Mouse (Mus musculus): ENCODE measurements around the gene Chac1. TPM values are rescaled to one million over a fixed set of nuclear protein-coding genes. Genes with fewer than 3 reads are reported as not detected.
A peak's percentile ranks its signal among the peaks of the same experiment; 100 is the strongest.

The Chac1 gene
- polyA plus RNA-seq, 1 experiment from 2014 or later: 9.5 TPM

DNA sequence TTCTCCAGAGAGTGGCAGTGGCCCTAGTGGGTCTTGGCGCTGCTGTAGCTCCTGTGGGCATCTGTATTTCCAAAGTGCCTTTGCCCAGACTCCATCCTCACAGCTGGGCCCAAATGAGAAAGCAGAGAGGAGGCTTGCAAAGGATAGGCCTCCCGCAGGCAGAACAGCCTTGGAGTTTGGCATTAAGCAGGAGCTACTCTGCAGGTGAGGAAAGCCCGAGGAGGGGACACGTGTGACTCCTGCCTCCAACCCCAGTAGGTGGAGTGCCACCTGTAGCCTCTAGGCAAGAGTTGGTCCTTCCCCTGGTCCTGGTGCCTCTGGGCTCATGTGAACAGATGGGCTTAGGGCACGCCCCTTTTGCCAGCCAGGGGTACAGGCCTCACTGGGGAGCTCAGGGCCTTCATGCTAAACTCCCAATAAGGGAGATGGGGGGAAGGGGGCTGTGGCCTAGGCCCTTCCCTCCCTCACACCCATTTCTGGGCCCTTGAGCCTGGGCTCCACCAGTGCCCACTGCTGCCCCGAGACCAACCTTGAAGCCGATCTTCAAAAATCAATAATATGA lies 16.0 kb upstream of the Chac1 start:
- WGBS: 67% methylated on average over 7 of the region's 7 CpGs
- Histone ChIP-seq H3K27ac (ENCODE audit: low read length) (no peak overlapping the region), H3K36me3 (ENCODE audit: control insufficient read depth, insufficient read depth, low read length) (no peaks in the 10 kb centered on the region), H3K4me1 (ENCODE audit: control insufficient read depth, insufficient read depth, low read length) (peaks cover under 1% of the 10 kb centered on the region), H3K27me3 (ENCODE audit: control insufficient read depth, insufficient read depth, low read depth, low read length) (peaks cover 16% of the 10 kb centered on the region), H3K4me3 (ENCODE audit: low read depth, low read length) (no peak overlapping the region), H3K9ac (ENCODE audit: low read depth, low read length) (no peak overlapping the region), H3K4me2 (ENCODE audit: low read length) (no peak overlapping the region), H3K9me3 (replicated peaks; ENCODE audit: control insufficient read depth, low read length, poor library complexity, severe bottlenecking) (no peaks in the 10 kb centered on the region)
- no peak for ATAC-seq

DNA sequence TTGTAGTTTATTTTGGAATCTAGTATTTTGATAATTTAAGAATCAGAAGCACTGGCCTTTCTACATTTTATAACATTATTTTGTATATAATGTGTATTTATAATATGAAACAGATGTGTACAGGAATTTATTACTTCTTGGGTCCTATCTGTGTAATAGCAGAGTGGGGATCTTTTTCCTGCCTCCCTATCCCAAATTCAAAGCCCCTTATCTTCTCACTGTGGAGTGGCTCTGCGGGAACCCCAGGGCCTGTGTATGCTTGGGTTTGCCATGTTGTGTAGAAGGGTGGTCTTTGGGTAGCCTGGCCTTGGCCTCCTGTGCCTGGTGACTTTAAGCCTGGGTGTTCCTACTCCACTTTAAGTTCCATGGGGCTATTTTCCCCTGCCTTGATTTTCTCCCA lies 15.5 kb upstream of the Chac1 start:
- ATAC-seq: no peak
- H3K27ac ChIP-seq (ENCODE audit: low read length): no peak overlapping the region
- no peaks in the 10 kb centered on the region for H3K36me3 ChIP-seq (ENCODE audit: control insufficient read depth, insufficient read depth, low read length)
- peaks cover 13% of the 10 kb centered on the region for H3K27me3 ChIP-seq (ENCODE audit: control insufficient read depth, insufficient read depth, low read depth, low read length)
- H3K4me1 ChIP-seq (ENCODE audit: control insufficient read depth, insufficient read depth, low read length): no peaks in the 10 kb centered on the region; the same call in 1 of the 2 replicates
- no peak overlapping the region for H3K9ac ChIP-seq (ENCODE audit: low read depth, low read length)
- WGBS: 89% methylated on average over 1 of the region's 1 CpGs
- H3K9me3 ChIP-seq (replicated peaks; ENCODE audit: control insufficient read depth, low read length, poor library complexity, severe bottlenecking): no peaks in the 10 kb centered on the region
- no peak overlapping the region for H3K4me3 ChIP-seq (ENCODE audit: low read depth, low read length)
- H3K4me2 ChIP-seq (ENCODE audit: low read length): no peak overlapping the region

DNA sequence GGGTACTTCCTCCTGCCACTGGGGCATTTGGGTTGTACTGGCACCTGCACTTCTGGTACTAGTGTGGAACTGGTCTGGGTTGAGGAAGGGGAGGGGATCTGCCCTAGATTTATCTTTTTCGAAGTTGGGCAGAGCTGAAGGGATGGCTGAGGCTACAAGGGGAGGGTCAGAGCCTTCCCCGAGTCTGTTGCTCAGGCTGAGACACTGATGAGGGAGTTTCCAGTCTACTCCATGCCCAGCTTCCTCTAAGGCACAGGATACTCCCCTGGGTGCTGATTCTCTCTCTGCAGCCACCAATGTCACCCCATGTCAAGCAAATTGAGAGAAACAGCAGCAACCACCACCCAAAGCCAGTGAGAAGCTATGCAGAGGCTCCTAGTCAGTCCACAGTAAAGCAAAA lies 15.0 kb upstream of the Chac1 start:
- Histone ChIP-seq H3K27me3 (ENCODE audit: control insufficient read depth, insufficient read depth, low read depth, low read length) (peaks cover 8% of the 10 kb centered on the region), H3K4me3 (ENCODE audit: low read depth, low read length) (no peak overlapping the region), H3K27ac (ENCODE audit: low read length) (no peak overlapping the region), H3K4me2 (ENCODE audit: low read length) (no peak overlapping the region), H3K36me3 (ENCODE audit: control insufficient read depth, insufficient read depth, low read length) (no peaks in the 10 kb centered on the region), H3K9me3 (replicated peaks; ENCODE audit: control insufficient read depth, low read length, poor library complexity, severe bottlenecking) (no peaks in the 10 kb centered on the region), H3K9ac (ENCODE audit: low read depth, low read length) (no peak overlapping the region), H3K4me1 (ENCODE audit: control insufficient read depth, insufficient read depth, low read length) (no peaks in the 10 kb centered on the region; the same call in 1 of the 2 replicates)
- WGBS: 78% methylated on average over 2 of the region's 2 CpGs
- no peak for ATAC-seq

DNA sequence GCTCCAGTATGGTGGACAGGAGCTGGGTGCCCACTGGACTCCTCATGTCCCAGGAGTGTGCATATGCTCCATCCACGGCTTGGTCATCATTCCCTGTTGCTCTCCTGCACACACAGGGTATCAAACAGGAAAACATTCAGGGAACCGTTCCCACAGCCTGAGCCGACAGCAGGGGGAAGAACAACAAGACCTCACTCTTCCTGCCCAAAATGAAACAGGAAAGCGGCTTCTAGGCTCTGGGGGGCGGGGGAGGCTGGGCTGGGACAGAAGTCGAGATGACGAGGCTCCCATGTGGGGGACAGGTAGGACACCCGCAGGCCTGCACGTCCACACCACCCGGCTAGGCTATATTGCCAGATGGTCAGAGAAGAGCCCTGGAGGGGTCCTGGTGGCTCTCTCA lies 14.6 kb upstream of the Chac1 start:
- Histone ChIP-seq H3K4me2 (ENCODE audit: low read length) (no peak overlapping the region), H3K27ac (ENCODE audit: low read length) (no peak overlapping the region), H3K36me3 (ENCODE audit: control insufficient read depth, insufficient read depth, low read length) (no peaks in the 10 kb centered on the region), H3K9ac (ENCODE audit: low read depth, low read length) (no peak overlapping the region), H3K4me3 (ENCODE audit: low read depth, low read length) (no peak overlapping the region), H3K9me3 (replicated peaks; ENCODE audit: control insufficient read depth, low read length, poor library complexity, severe bottlenecking) (no peaks in the 10 kb centered on the region), H3K27me3 (ENCODE audit: control insufficient read depth, insufficient read depth, low read depth, low read length) (peaks cover 4% of the 10 kb centered on the region; the same call in 1 of the 2 replicates), H3K4me1 (ENCODE audit: control insufficient read depth, insufficient read depth, low read length) (no peaks in the 10 kb centered on the region; the same call in 1 of the 2 replicates)
- 82% methylated on average over 10 of the region's 10 CpGs for WGBS
- no peak for ATAC-seq

DNA sequence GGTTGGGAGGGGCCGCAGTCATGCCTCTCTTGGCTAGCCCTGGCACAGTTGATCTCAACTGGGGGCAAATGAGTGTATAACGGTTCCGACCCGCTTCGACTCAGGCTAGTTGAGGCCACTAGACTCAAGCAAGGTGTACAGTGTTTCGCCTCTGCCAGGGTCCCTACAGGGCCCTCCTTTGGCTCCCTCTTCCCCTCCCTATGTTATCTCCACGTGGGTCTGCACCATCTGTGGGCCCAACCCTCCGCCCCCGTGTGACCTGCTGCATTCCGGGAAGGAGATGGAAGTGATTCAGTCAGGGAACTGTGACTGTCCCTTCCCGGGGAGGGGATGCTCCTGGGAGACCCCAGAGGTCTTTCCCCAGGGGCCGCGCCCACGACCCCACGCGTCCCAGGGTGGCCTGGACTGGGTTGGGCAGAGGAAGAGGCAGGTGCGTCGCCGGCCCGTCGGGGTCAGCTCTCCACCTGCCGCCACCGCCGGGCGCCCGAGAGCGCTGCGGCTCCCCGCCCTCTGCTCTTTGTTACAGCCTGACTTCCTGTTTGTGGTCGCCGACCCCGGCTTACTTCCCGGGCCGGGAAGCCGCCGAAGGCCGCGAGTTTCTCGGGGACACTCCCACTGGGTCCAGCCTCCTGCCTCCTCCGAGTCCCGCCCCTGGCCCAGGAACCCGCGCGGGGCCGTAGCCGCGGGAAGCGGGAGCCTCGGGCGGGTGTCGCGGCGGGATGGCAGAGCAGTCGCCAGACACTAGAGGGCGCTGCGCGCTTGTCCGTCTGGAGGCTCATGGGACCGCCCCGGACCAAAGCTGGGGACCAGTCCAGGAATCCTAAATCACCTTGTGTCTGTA lies 13.4 kb upstream of the Chac1 start:
- ATAC-seq: peak; percentile 80
- Histone ChIP-seq H3K4me1 (ENCODE audit: control insufficient read depth, insufficient read depth, low read length) (no peaks in the 10 kb centered on the region; the same call in 1 of the 2 replicates), H3K36me3 (ENCODE audit: control insufficient read depth, insufficient read depth, low read length) (no peaks in the 10 kb centered on the region), H3K9me3 (replicated peaks; ENCODE audit: control insufficient read depth, low read length, poor library complexity, severe bottlenecking) (no peaks in the 10 kb centered on the region), H3K4me2 (ENCODE audit: low read length) (peak overlapping the region; percentile 75), H3K4me3 (ENCODE audit: low read depth, low read length) (peak overlapping the region; percentile 60), H3K27me3 (ENCODE audit: control insufficient read depth, insufficient read depth, low read depth, low read length) (peaks cover under 1% of the 10 kb centered on the region; the same call in 1 of the 2 replicates), H3K27ac (ENCODE audit: low read length) (peak overlapping the region; percentile 53), H3K9ac (ENCODE audit: low read depth, low read length) (peak overlapping the region; percentile 90)
- 10% methylated on average over 47 of the region's 60 CpGs for WGBS

DNA sequence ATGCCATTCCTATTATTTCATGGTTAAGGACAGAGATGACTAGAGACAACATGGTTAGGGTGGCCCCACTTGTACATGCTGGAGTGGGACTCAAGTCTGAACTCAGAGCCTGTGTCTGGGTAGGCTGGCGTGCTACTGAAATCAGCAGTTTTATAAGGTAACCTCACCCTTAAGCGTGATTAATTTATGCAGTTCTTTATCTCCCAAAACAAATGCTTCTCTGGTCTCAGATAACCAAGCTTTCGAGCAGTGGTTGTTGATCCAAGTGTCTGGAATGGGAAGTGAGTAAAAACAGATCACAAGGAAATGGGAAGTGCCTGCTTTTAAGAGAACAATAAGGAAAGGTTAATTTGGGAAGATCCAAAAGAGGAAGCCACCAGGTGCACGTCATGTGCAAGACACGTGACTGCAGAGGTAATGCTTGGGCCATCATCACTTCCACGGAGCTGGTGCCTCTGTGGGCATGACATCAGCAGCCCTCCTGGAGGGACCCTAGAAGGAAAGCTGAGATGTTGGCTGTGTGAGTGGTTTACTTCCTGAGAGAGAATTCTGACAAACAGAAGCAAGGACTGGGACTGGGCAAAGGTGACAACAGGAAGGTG lies 6.4 kb upstream of the Chac1 start:
- H3K9me3 ChIP-seq (replicated peaks; ENCODE audit: control insufficient read depth, low read length, poor library complexity, severe bottlenecking): no peaks in the 10 kb centered on the region
- H3K4me2 ChIP-seq (ENCODE audit: low read length): no peak overlapping the region
- H3K9ac ChIP-seq (ENCODE audit: low read depth, low read length): no peak overlapping the region
- no peak overlapping the region for H3K27ac ChIP-seq (ENCODE audit: low read length)
- no peak for ATAC-seq
- H3K36me3 ChIP-seq (ENCODE audit: control insufficient read depth, insufficient read depth, low read length): no peaks in the 10 kb centered on the region
- no peaks in the 10 kb centered on the region for H3K27me3 ChIP-seq (ENCODE audit: control insufficient read depth, insufficient read depth, low read depth, low read length)
- H3K4me1 ChIP-seq (ENCODE audit: control insufficient read depth, insufficient read depth, low read length): no peaks in the 10 kb centered on the region
- no peak overlapping the region for H3K4me3 ChIP-seq (ENCODE audit: low read depth, low read length)
- WGBS: 61% methylated on average over 6 of the region's 6 CpGs

DNA sequence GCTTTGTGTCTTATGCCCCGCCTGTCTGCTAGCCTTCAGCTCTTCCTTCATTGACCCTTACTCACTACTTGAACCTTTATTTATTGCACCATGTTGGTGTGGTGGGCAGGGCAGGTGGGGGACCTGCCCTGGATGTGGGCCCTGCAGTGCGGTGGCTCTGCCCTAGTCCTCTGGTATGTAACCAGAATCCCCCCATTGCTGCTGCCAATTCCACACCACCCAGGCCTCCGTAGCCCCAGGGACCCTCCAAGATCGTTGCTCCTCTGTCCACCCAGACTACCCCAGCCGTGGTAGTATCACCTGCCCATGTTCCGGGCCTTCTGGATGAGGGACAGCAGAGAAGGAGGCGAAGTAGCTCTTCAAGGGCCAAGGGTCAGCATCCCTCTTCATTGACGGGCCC lies 2.7 kb downstream of the Chac1 start:
- peaks cover 4% of the 10 kb centered on the region; the same call in 1 of the 2 replicates for H3K4me1 ChIP-seq (ENCODE audit: control insufficient read depth, insufficient read depth, low read length)

DNA sequence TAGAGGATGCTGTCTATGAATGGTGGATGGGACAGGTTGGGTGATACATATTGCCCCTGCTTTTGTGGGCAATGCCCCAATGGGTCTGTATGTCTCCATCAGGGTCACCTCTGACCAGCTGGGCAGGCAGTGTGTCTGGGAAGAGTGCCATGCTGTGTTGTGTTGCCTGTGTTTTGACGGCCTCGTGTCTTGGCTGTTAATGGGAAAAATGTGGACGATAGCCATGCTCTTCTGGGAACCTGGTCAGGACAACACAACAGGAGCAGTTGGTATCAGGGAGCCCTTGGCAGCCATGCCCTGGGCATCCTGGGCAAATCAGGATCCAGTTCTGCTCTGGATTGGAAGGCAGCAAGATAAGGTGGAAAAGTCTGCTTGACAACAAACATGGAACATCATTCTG lies 4.1 kb downstream of the Chac1 start:
- 81% methylated on average over 3 of the region's 3 CpGs for WGBS

More for the DNA sequence above, 2.7 kb downstream of the Chac1 start:
- Histone ChIP-seq H3K9me3 (replicated peaks; ENCODE audit: control insufficient read depth, low read length, poor library complexity, severe bottlenecking) (no peaks in the 10 kb centered on the region), H3K9ac (ENCODE audit: low read depth, low read length) (no peak overlapping the region), H3K36me3 (ENCODE audit: control insufficient read depth, insufficient read depth, low read length) (no peaks in the 10 kb centered on the region; the same call in 1 of the 2 replicates), H3K4me2 (ENCODE audit: low read length) (no peak overlapping the region), H3K27ac (ENCODE audit: low read length) (no peak overlapping the region), H3K27me3 (ENCODE audit: control insufficient read depth, insufficient read depth, low read depth, low read length) (no peaks in the 10 kb centered on the region), H3K4me3 (ENCODE audit: low read depth, low read length) (no peak overlapping the region)
- no peak for ATAC-seq
- WGBS: 88% methylated on average over 8 of the region's 8 CpGs

DNA sequence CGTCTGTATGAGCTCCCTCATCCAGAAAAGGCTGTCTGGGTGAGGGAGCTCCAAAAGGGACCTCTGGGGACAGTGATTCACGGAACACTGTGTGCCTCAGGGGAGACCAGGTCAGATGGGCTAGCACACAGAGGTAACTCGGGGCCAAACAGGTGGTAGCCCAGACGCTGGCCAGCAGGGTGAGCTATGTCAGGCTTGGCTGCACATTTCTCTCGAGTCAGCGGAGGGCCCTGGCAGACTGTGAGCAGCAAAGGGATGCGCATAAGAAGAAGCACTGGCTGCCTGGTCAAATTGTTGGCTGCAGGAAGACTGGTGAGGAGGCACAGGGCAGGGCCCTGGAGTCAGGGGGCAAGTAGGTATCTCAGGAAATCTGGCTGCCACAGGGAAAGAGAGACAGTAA lies 4.6 kb downstream of the Chac1 start:
- Histone ChIP-seq H3K4me3 (ENCODE audit: low read depth, low read length) (no peak overlapping the region), H3K27me3 (ENCODE audit: control insufficient read depth, insufficient read depth, low read depth, low read length) (no peaks in the 10 kb centered on the region), H3K9me3 (replicated peaks; ENCODE audit: control insufficient read depth, low read length, poor library complexity, severe bottlenecking) (peaks cover 3% of the 10 kb centered on the region; the same call in 1 of the 2 replicates), H3K27ac (ENCODE audit: low read length) (no peak overlapping the region), H3K4me2 (ENCODE audit: low read length) (no peak overlapping the region), H3K36me3 (ENCODE audit: control insufficient read depth, insufficient read depth, low read length) (no peaks in the 10 kb centered on the region; the same call in 1 of the 2 replicates), H3K9ac (ENCODE audit: low read depth, low read length) (no peak overlapping the region), H3K4me1 (ENCODE audit: control insufficient read depth, insufficient read depth, low read length) (no peaks in the 10 kb centered on the region; the same call in 1 of the 2 replicates)
- 27% methylated on average over 7 of the region's 7 CpGs for WGBS
- no peak for ATAC-seq

More for the DNA sequence above, 4.1 kb downstream of the Chac1 start:
- Histone ChIP-seq H3K9ac (ENCODE audit: low read depth, low read length) (no peak overlapping the region), H3K27ac (ENCODE audit: low read length) (no peak overlapping the region), H3K9me3 (replicated peaks; ENCODE audit: control insufficient read depth, low read length, poor library complexity, severe bottlenecking) (no peaks in the 10 kb centered on the region), H3K36me3 (ENCODE audit: control insufficient read depth, insufficient read depth, low read length) (no peaks in the 10 kb centered on the region; the same call in 1 of the 2 replicates), H3K27me3 (ENCODE audit: control insufficient read depth, insufficient read depth, low read depth, low read length) (no peaks in the 10 kb centered on the region), H3K4me3 (ENCODE audit: low read depth, low read length) (no peak overlapping the region), H3K4me2 (ENCODE audit: low read length) (no peak overlapping the region), H3K4me1 (ENCODE audit: control insufficient read depth, insufficient read depth, low read length) (peaks cover 4% of the 10 kb centered on the region; the same call in 1 of the 2 replicates)
- no peak for ATAC-seq
